Mouse (Mus musculus) layer of hippocampus, adult 6 months (tissue): ENCODE data around the gene Megf9. TPM values are rescaled to one million over a fixed set of nuclear protein-coding genes. Genes with fewer than 3 reads are reported as not detected.

Experiments
- long read RNA-seq, 2 experiments: library from polyadenylated mRNA; unstranded; transcript quantifications; one replicate each; pipeline ENCODE4 v2.0.0; 2019 to 2020
- polyA plus RNA-seq: library from polyadenylated mRNA; unstranded; fragments of <200 nt; fragmentation: Nextera tagmentation; gene quantifications from 2 replicates; pipeline ENCODE4 v1.2.3, GENCODE M21; 2021

Megf9 gene
- polyA plus RNA-seq = 71.1 and 88.4 TPM in 2 replicates
- long read RNA-seq, experiment 1, full-length matches to known transcripts = 56 of 88 reads
- long read RNA-seq, experiment 1, partial matches to known transcripts = 8 of 88 reads
- long read RNA-seq, experiment 1, other reads (novel, unspliced or antisense) = 24 of 88 reads
- long read RNA-seq, experiment 2, full-length matches to known transcripts = 133 of 172 reads
- long read RNA-seq, experiment 2, partial matches to known transcripts = 5 of 172 reads
- long read RNA-seq, experiment 2, other reads (novel, unspliced or antisense) = 34 of 172 reads

GRCm38 (mm10) chr4:70534891-70535269, at the start of gene Megf9:
TSS of gene Megf9 (minus strand) at chr4:70534995.

DNA sequence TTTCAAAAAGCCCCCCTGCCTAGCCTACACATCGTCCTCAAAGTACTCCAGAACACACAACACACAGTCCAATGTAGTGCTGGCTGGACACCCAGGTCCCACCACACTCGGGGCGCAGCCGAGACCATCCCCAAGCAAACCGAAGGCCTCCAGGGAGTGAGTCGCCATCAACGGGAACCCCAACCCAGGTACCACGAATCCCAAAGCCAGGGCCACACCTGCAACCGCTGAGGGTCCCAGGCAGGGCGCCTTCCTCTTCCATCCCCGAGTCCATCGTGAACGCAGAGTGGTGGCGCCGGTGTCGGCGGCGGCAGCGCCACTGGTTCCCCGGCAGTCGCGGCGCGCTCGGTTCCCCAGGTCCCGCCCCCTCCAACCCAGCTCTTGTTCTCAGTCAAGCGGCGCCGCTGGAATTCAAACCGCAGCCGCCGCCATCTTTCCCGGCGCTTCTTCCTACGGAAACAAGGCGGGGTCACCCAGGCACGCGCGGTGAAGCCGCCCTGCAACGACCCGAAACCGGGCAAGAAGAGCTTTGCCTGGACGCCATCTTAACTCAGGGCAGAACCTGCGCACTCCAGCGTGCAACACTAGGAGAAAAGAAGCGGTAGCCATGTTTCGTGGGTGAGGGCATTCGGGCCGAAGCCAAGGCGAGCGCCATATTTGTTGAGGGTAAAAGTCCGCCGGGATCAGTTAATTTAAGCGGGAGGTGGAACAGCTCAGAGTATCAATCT, 124.6 kb downstream of the Megf9 start, which contains the start of gene Cdk5rap2:
Gene Cdk5rap2 (minus strand): TSS at position 450 of the 728 bp plus-strand sequence.

Other genes starting within 250 kb of the Megf9 start
- 3.3 and 3.5 TPM in 2 replicates for gene Cdk5rap2, start 124.6 kb downstream of the Megf9 start, polyA plus RNA-seq